Mouse (Mus musculus) thymus, postnatal 36 days (tissue): ENCODE data around the gene Lrmda.

Source experiments
- DNase-seq, 2 experiments: peaks; one replicate each; pipeline ENCODE4 v3.0.0; 2022; ENCODE audit warnings: mixed read lengths in 2 of 2

Gene Lrmda

GRCm38 (mm10) chr14:22915463-22915862 lies 896.0 kb downstream of the Lrmda start:
- no peak for DNase-seq

GRCm38 (mm10) chr14:22918499-22918898 lies 899.0 kb downstream of the Lrmda start:
- no peak for DNase-seq

DNA sequence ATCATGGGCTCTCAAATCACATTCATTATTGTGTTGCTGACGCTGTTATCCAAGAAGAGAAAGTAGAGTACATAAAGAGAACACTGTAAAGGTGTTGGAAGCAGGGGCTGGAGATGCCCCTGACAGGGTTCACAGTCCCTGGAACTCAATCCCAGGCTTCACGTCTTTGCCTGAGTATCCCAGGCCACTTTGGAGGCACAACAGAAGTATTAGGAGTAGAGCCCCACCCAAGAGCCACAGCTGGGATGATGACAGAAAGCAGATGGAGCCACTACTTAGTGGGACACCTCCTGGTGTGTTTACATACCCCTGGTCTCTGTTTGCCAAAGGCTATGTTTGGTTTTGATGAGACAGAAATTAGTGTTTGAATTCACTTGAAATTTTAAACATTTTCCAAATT lies 899.4 kb downstream of the Lrmda start:
- no peak for DNase-seq

DNA sequence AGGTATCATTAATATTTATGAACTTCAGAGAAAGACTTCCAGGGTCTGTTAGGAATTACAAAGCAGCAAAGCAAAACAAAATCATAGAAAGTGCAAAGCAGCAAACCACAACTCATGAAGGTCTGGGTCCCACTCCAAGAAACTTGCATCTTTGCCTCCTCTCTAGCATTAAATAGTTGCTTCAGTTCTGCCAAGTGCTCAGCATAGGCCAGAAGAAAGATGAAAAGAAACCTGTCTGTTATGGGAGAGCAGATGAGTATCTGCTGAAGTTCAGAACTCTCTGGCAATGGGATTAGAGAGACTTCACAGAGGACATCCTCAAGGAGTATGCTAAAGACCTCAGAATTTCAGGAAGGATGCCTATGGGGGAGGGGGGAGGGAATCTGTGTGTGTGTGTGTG lies 901.6 kb downstream of the Lrmda start:
- no peak for DNase-seq

GRCm38 (mm10) chr14:22921796-22922195 lies 902.3 kb downstream of the Lrmda start:
- DNase-seq, result no peak

GRCm38 (mm10) chr14:22922571-22922970 lies 903.1 kb downstream of the Lrmda start:
- no peak for DNase-seq

DNA sequence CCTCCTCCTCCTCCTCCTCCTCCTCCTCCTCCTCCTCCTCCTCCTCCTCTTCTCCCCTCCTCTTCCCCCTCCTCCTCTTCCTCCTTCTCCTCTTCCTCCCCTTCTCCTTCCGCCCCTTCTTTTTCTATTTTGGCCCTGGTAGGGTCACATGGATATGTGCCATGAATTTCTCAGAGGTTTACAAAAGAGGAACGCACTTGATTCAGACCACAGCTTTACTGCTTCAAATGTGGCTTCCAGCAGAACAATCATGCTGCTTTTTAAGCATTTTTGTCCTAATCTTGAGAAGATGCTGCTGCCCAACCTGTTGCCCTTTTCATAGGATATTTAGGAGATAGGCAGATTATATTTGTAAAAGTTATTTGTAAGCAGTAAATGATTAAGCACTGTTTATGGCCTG lies 903.7 kb downstream of the Lrmda start:
- no peak for DNase-seq

- no peak for DNase-seq
Measured at GRCm38 (mm10) chr14:22928263-22928662, 908.8 kb downstream of the Lrmda start.

- DNase-seq, result no peak
Measured at GRCm38 (mm10) chr14:22928683-22929082, 909.2 kb downstream of the Lrmda start.

DNA sequence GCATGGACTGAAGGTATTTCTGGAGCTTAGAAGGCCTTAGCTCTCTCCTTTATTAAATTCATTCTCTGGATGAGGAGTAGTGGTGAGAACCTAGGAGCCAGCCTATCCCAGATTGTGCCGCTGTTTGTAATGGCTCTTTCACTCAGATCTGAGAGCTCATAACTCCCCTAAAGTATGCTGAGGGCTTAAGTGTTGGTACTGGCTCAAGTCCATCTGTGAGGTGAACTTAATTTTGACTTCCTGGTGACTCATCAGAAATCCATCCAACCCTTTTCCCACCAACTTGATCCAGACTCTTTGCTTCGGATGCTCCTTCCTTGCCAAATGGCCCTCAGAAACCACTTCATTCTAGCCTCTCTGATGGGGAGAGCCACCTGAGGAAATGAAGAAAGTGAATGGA lies 910.1 kb downstream of the Lrmda start:
- no peak for DNase-seq

GRCm38 (mm10) chr14:22930488-22931046 lies 911.1 kb downstream of the Lrmda start:
- DNase-seq, result no peak

- no peak for DNase-seq
Measured at GRCm38 (mm10) chr14:22931114-22931822, 911.8 kb downstream of the Lrmda start.

DNA sequence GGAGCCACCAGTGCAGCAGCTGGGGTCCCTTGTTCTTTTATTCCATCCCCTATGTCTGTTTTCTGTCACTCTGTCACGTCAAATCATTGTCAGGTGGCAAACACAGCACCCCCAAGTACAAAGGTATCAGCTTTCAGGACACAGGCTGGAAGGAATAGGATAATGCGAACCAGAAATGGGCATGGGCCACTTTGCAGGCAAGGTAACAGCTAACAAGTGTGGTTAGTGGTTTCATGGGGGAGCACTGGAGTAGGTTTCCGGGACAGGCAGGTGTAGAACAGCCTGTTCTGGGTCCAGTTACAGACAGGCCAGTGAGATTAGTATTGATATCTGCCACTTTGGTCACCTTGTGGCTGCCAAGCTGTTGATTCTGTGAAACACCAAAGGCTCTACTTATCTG lies 917.2 kb downstream of the Lrmda start:
- no peak for DNase-seq

DNA sequence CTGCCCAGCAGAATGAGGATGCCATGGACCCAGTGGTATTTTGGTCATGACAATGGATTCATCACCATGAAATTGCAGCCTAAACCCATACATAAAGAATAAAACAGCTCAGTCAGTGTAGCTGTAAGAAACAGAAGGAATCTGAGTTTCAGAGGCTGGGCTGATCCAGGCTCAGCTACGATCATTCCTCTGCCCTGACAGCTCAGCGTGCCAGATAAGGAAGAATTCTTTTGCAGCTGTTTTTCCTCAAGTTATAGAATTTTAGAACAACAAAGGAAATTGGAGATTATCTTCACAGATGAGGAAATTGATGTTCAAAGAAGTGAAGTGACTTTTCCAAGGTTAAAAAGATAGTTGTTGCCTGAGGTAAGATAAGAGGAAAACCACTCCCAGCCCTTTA lies 921.1 kb downstream of the Lrmda start:
- no peak for DNase-seq

DNA sequence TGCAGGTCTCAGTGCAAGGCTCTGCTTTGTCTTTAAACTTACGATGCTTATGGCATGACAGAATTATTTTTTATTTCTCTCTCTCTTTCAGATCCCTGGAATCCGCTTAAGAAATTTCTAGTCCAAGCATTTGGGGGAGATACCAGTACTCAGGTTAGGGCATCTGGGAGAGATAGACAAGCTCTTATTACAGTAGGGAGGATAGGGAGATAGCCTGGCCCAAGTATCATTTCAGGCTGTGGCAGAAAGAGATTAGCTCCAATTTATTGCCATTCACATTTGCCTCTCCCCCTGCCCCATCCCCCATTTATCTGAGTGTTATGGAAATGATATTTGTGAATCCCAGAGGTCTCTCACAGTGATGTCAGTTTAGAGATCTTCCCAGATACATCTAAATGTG lies 923.1 kb downstream of the Lrmda start:
- DNase-seq, result no peak

- DNase-seq, result no peak
Measured at GRCm38 (mm10) chr14:22949466-22949865, 930.0 kb downstream of the Lrmda start.

- no peak for DNase-seq
Measured at GRCm38 (mm10) chr14:22952981-22953380, 933.5 kb downstream of the Lrmda start.

GRCm38 (mm10) chr14:22960166-22960565 lies 940.7 kb downstream of the Lrmda start:
- no peak for DNase-seq

- no peak for DNase-seq
Measured at GRCm38 (mm10) chr14:22964796-22965660, 945.5 kb downstream of the Lrmda start.

DNA sequence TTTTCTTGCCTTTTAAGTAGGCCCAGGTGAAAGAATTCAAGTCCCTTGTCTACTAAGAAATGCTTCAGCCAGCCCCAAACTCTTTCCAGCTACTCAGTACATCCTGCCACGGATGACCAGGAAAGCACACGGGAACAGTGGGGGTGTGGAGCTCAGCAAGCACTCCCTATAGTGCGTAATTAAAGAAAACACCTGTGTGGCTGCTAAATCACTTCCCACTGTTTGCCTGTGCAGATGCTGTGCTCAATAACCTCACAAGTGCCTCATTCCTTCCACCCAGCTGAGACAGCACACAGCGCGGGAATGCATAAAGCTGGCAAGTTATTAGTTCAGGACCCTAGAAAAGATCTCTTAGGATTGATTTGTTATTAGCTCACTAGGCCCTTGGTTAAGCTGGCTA lies 949.2 kb downstream of the Lrmda start:
- no peak for DNase-seq

DNA sequence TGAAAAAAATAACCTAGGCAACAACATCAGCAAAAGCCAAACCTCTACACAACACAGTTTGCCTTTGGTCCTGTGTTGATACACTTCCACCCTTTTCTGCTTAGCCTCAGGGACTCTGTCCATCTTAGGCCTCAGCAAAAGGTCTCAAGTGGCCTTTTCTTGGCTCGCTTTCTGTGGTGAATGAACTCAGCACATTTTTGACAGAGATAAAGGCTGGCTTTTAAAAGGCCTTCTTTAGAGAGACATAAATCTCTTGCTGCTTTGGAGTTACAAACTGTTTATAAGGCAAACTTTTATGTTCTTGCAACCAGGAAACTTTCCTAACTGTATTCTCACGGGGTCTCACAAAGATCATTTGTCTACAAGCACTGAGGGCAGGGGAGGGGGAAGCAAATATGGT lies 967.2 kb downstream of the Lrmda start:
- DNase-seq, result no peak

DNA sequence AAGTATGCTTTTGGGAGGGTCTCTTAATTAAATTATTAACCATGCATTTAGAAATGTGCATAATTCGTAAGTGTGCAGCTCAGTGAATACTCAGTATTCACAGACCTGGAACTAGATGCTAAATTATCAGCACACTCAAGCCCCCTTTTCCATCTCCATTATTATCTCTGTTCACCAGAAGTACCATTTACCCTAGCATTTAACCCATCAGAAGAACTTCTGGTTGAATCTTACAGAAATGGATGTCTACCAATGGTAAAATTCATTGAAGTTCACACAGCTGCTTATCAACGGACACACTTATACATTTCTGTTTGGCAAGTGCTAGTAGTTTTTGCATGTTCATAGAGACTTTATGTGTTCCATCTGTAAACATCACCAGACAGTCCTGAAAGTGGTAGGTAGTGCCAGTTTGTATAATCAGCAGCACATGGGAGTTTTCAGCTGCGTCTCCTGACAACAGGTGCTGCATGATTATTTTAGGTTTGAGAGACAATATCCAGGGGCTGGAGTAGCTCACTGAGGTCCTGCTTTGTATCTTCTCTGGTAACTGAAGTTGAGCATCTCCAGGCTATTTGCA lies 968.7 kb downstream of the Lrmda start:
- no peak for DNase-seq

- no peak for DNase-seq
Measured at GRCm38 (mm10) chr14:22995184-22995935, 975.8 kb downstream of the Lrmda start.
